1 mouse cellular context compared by ENCODE assay signal in genomic region chr1:132758656-132759370, GRCm38 (mm10).
TF ChIP-seq lines count a peak whose summit lies in the region.

No protein-coding gene starts in this region.

TF ChIP-seq in C2C12, 6 proteins besides CTCF, POLR2A, EP300 and RAD21 (continued from another document):
- no peak for TF ChIP-seq MAX (IDR thresholded peaks at IDR 0.05)
